Mouse (Mus musculus) bone marrow, adult 2 months (tissue): ENCODE data around the gene Ube2ql1.

Experiments used
- CTCF ChIP-seq: fragments of 200-500 bp; IDR thresholded peaks from 2 replicates; pipeline ENCODE4 v1.5.1; 2011; ENCODE audit warnings: low read length, control low read depth; ENCODE audit not compliant: control insufficient read depth, insufficient read depth
- POLR2A ChIP-seq: fragments of 200-500 bp; IDR thresholded peaks from 2 replicates; pipeline ENCODE4 v1.6.1; 2011; ENCODE audit warnings: low read depth, mild to moderate bottlenecking, control low read depth, low read length, borderline replicate concordance; ENCODE audit not compliant: control insufficient read depth

DNA sequence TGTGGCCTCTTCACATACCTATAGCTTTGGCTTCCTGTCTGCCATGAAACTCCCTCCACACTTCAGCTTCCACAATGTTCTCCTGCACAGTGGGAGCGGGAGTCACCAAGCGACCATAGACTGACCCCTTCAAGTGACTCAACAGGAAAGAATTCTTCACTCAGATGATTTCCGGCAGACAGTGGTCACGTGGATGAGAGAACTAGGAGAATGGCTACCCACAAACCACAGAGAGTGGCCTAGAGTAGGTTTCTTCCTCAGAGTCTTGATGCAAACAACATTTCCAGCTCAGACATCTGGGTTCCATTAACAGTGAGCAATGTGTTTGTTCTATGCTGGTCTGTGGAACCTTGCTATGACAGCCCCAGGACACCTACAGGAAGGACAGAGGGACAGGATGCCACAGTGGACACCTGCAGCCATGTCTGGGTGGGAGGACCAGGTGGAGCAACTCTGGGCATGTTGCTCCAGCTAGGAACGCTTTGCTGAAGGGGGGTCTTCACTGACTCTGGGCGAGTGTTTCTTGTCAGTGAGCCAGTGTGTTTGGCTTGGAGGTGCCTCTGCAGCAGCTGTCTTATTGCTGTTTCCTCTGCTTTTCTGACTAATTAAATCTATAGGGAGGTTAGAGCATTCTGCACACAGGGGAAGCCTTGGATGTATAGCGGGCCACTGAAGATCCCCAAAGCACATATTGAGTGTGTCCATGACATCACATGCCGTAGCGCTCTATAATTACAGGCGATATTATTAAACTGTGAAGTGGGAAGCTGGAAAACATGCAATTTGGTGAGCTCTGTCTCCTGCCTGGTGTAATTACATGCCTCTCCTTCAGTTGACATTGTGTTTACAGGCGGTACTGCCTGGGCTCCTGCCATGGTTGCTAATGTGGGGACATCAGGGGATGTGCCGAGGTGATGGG, 31.1 kb upstream of the Ube2ql1 start:
- TF ChIP-seq CTCF, result no peak
- TF ChIP-seq POLR2A, result no peak
